Mouse (Mus musculus) cerebellum, adult 2 months (tissue): Measurements from ENCODE around the gene Shpk.

Source experiments
- CTCF ChIP-seq: fragments of 200-500 bp; IDR thresholded peaks from 2 replicates; pipeline ENCODE4 v1.5.1; 2011; ENCODE audit warnings: low read depth, mild to moderate bottlenecking, control low read depth, low read length, moderate library complexity, borderline replicate concordance; ENCODE audit not compliant: insufficient read depth
- POLR2A ChIP-seq: fragments of 200-500 bp; IDR thresholded peaks from 2 replicates; pipeline ENCODE4 v1.6.1; 2011; ENCODE audit warnings: low read length, control low read depth, borderline replicate concordance; ENCODE audit not compliant: insufficient read depth

GRCm38 (mm10) chr11:73207621-73208020 lies 8.4 kb downstream of the Shpk start:
- TF ChIP-seq CTCF (no peak; the same call in 1 of the 2 replicates), POLR2A (no peak)
